Mouse (Mus musculus) large intestine, adult 2 months (tissue): ENCODE data around the gene Vax1. TPM values are rescaled to one million over a fixed set of nuclear protein-coding genes. Genes with fewer than 3 reads are reported as not detected.

Source experiments
- DNase-seq: peaks from one replicate; pipeline ENCODE4 v3.0.0-alpha.2; 2012; ENCODE audit warnings: low read depth, low spot score
- WGBS: fragments of 180-500 bp; shearing (Covaris S2); methylation state at CpG from one replicate; pipeline ENCODE4 v1.1.7; 2018; 5-methylcytosine and 5-hydroxymethylcytosine counted together
- polyA plus RNA-seq: library from polyadenylated mRNA; depleted of rRNA; stranded (reverse); fragments of >200 nt; gene quantifications from 2 replicates; pipeline ENCODE4 v1.2.3, GENCODE M21; 2012

Gene Vax1
- polyA plus RNA-seq, 1 experiment = not detected

- 3% methylated on average over 38 of the region's 38 CpGs for WGBS
- DNase-seq = no peak
Observed at GRCm38 (mm10) chr19:59171151-59171870, 1.5 kb upstream of the Vax1 start.

DNA sequence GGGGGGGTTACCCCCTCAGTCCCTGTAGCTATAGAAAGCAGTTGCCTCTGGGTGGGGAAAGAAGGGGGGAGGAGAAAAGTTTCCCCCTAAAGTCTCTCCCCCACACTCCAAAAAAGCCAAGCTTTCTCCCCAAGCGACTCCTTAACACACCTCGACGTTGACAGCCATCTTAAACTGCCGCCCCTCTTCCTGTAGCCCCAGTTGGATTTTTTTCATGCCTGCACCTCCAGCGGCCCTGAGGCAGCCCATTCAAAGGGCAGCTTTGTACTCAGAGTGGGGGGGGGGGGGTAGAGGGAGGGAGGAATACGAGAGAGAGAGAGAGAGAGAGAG, 875 bp upstream of the Vax1 start:
- no peak for DNase-seq
- 4% methylated on average over 6 of the region's 6 CpGs for WGBS

GRCm38 (mm10) chr19:59169143-59169935, 517 bp downstream of the Vax1 start:
- WGBS = 1% methylated on average over 65 of the region's 65 CpGs
- no peak for DNase-seq

DNA sequence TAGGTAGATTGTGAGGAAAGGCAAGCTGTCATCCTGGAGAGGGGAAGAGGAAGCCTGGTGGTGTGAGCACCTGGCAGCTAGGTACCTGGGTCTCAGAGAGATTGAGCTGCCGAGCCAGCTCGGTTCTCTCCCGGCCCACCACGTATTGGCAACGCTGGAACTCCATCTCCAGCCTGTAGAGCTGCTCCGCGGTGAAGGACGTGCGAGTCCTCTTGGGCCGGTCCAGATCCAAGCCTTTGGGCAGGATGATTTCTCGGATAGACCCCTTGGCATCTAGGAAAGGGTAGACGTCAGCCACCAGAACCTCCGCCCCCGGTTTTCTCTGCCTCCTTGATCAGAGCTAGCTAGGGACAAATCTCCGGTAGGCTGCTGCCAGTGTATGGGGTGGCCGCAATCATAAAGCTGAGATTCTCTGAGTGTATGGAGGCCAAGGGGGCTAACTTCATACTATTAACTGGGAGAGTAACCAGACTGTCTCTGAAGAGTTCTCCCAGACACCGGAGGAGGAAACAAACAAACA, 1.4 kb downstream of the Vax1 start:
- no peak for DNase-seq
- 5% methylated on average over 17 of the region's 17 CpGs for WGBS

DNA sequence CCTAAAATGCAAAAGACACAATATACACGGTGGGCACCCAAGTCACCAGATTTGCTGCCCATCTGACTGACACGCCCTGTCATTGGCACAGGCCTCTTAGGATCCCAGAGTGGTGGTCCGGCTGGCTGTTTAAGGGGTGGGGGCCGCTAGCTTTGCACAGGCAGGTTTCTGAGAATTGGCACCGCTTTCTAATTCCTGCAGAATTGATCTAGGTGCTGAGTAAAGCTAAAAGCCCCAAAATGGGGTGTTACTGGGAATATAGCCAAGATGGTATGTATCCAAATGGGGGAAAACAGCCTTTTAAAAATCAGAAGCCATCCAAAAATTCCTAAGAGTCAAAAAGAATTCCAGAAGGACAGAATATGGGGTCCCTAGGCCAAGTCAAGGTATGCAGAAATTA, 2.0 kb downstream of the Vax1 start:
- WGBS = 39% methylated on average over 5 of the region's 5 CpGs

DNA sequence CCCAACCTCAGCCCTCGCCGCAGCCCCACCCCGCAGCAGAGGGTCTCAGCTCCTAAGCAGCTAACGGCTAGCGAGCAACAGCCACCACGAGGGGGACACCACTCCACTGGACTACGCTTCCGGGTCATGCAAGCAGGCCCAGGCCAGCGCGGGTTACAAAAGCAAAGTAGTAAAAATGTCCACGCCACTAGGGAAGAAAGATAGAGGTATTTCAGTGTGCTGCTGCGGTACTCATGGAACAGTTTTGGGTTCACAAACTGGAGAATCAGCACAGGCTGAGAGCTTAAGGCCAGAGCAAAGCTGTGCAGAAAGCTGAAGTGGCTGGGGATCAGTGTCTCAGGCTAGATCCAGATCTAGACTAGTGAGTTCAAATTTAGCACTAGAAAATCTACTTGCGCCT, 3.0 kb downstream of the Vax1 start:
- WGBS = 15% methylated on average over 13 of the region's 13 CpGs
- no peak for DNase-seq

More for the DNA sequence above, 2.0 kb downstream of the Vax1 start:
- DNase-seq = no peak

GRCm38 (mm10) chr19:59166311-59166761, 3.5 kb downstream of the Vax1 start:
- DNase-seq = no peak
- 2% methylated on average over 54 of the region's 55 CpGs for WGBS

GRCm38 (mm10) chr19:59165577-59165976, 4.3 kb downstream of the Vax1 start:
- no peak for DNase-seq
- WGBS = 13% methylated on average over 7 of the region's 7 CpGs

GRCm38 (mm10) chr19:59164896-59165560, 4.8 kb downstream of the Vax1 start:
- no peak for DNase-seq
- WGBS = 16% methylated on average over 16 of the region's 16 CpGs

- no peak for DNase-seq
- 8% methylated on average over 1 of the region's 1 CpGs for WGBS
Observed at GRCm38 (mm10) chr19:59164111-59164510, 5.7 kb downstream of the Vax1 start.

GRCm38 (mm10) chr19:59156702-59157101, 13.2 kb downstream of the Vax1 start:
- DNase-seq = no peak
- 49% methylated on average over 4 of the region's 4 CpGs for WGBS

- WGBS = 87% methylated on average over 2 of the region's 2 CpGs
- no peak for DNase-seq
Observed at GRCm38 (mm10) chr19:59154171-59154570, 15.7 kb downstream of the Vax1 start.

DNA sequence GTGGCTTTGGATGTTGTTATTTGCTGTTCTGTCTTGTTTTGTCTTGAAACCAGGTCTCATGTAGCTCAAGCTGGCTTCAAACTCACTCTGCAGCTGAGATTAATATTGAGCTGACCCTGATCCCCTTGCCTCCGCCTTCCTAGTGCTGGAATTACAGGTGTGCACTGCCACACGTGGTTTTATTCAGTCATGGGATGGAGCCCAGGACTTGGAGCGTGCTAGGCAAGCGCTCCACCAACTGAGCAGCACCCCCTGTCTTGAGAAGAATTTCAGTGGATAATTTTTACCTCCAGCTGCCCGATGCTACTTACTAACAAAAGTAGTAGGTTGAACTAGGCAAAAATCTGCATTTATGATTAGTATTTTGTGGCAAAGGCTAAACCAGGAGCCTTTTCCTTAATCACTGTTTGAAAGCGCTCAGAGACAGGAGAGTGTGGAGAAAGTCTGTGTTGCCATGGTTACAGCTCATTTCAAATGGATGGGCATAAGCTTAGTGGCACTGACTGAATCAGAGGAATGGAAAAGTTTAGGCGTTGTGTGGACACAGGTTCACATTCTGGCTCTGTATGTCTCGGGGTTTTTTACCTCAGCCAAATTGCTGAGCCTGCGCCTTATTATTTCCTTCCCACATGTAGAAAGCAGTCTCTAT, 24.2 kb downstream of the Vax1 start:
- WGBS = 60% methylated on average over 9 of the region's 9 CpGs
- no peak for DNase-seq

DNA sequence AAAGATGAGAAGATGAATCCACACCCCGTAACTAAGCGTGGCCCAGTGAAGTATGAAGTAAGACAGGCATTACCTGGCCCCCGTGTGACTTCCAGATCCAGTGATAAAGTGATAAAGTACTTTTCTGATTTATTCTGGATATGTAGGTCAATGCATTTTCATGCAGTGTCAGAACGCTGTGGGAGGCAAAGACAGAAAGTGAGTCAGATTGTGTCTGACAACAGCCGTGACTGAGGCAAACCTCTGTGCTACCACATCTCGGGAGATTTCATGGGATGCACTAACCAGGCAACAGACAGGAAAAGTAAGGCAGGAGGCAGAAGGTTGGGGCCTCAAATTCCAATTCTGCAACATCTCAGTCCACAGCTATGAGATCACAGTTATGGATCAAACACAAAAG, 24.8 kb downstream of the Vax1 start:
- 71% methylated on average over 6 of the region's 6 CpGs for WGBS
- DNase-seq = no peak

- no peak for DNase-seq
Observed at GRCm38 (mm10) chr19:59142206-59142605, 27.6 kb downstream of the Vax1 start.

DNA sequence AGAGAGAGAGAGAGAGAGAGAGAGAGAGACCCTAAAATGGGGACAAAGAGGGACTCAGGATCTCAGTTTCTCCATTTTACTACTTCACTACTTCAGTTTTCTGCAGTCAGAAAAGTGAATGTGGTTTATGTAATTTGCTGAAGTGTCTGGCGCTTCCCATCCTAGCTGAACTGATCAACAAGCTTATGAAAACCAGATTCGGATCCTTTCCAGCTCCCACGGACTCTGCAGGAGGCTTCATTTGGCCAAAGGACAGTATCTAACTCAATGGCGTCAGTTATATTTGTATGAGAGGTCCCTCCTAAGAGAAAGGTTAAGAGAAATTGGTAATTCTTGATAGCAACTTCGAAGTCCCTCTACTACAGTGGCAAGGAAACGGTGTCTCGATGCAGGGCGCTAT, 34.5 kb downstream of the Vax1 start:
- no peak for DNase-seq
- 73% methylated on average over 8 of the region's 8 CpGs for WGBS

More at GRCm38 (mm10) chr19:59142206-59142605, 27.6 kb downstream of the Vax1 start:
- 60% methylated on average over 4 of the region's 4 CpGs for WGBS

- no peak for DNase-seq
- 27% methylated on average over 2 of the region's 2 CpGs for WGBS
Observed at GRCm38 (mm10) chr19:59134916-59135315, 34.9 kb downstream of the Vax1 start.

DNA sequence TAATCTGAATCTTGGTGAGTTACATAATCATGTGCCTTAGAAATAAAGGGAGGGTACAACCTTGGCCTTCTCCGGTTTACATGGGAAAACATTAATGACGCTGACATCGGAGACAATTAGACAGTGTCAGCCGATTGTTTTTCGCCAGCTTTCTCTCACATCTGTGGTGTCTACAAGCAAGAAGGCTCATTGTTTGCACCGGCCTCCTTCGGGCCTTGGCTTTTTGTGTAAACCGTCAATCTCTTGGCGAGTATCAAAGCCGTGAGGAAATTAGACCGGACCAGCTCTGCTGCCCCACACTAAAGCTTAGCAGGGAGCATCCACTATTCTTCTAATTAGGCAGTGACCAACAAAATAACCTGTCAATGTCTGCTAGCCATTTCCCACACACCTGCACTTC, 36.7 kb downstream of the Vax1 start:
- no peak for DNase-seq

DNA sequence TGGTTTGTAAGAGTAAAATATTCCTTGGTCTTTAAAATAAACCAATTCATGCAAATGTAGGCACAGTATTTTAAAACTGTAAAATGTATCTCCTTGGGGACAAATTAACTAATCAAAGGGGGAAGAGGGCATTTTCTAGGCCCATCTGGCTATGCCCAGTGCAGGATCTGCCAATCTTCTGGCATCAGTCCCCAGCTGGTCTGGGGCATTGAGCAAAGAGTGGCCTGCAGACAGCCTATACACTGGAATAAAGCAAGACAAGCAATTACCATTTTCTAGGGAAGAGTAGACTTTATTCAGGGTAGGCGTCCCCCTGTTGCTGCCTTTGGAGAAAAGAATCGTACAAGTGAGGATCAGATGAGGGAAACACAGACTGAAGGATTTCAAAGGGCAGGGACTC, 40.2 kb downstream of the Vax1 start:
- no peak for DNase-seq
- 86% methylated on average over 2 of the region's 2 CpGs for WGBS

More for the DNA sequence above, 36.7 kb downstream of the Vax1 start:
- WGBS = 72% methylated on average over 11 of the region's 11 CpGs
